Mouse (Mus musculus): ENCODE data around the gene Khdrbs1. TPM values are rescaled to one million over a fixed set of nuclear protein-coding genes. Genes with fewer than 3 reads are reported as not detected.
A peak's percentile ranks its signal among the peaks of the same experiment; 100 is the strongest.

The Khdrbs1 gene
- total RNA-seq, 2 experiments from 2014 or later = 64.3 to 83.7 TPM

DNA sequence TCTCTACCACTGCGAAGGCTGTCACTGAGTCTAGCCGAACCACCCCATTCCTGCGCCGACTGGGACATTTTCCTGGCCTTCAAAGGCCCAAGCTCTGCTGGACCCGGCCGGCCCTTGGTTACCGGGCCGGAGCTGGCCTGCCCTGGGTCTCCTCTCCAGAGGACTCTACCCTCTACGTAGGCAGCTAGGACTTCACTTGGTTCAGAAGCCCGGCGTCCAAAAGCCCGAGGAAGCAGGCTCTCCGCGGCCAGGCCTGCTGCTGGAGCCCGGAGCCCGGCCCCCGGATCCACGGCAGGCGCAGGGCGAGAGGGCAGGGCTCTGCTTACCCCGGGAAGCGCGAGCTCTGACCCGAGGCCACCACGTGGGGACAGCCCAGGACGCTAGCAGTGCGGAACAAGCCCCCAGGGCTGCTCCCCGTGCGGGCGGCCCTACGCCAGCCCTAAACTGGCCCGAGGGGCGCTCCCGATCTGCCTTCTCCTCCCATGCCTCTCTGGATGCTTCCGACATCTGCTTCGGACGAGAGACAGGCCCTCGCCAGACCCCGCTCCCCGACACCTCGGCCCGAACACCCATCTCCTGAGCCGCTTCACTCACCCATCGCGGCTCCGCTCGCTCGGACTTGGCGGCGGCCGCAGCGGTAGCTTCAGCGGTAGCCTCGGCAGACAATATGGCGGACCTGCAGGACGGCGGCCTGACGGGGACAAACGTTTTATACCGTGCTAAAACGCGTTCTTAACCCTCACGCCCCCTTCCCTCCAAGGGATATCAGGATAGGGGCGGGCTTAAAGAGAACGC, 69.8 kb downstream of the Khdrbs1 start, which contains the start of gene Kpna6:
Kpna6 (minus strand) TSS at position 685 of the 795 bp plus-strand sequence.
- peak; percentile 94 for DNase-seq

DNA sequence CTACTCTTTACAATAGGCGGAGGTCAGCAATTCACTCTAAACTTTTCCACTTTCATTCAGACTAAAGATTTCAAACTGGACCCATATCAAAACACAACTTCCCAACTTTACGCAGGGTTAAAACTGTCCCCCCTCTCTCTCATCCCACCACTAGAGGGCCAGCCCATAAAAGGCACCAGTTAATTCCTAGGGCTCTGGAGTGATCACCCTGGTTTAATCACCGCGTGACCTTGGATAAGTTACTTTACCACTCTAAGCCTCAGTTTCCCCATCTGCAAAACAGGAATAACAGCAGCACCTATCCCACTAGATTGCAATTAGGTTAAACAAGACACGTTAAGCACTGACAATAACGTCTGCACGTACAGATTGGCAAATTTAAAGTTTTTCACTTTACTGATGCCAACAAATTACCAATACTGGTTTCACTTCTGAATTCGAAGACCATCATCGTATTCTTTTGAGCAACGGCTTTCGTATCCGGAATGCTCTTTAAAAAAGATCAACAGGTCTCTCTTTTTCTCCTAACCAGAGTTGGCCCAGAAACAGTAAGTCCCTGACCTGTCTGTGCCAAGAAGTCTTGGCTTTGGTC, 70.5 kb downstream of the Khdrbs1 start:
- peak; percentile 66 for DNase-seq

DNA sequence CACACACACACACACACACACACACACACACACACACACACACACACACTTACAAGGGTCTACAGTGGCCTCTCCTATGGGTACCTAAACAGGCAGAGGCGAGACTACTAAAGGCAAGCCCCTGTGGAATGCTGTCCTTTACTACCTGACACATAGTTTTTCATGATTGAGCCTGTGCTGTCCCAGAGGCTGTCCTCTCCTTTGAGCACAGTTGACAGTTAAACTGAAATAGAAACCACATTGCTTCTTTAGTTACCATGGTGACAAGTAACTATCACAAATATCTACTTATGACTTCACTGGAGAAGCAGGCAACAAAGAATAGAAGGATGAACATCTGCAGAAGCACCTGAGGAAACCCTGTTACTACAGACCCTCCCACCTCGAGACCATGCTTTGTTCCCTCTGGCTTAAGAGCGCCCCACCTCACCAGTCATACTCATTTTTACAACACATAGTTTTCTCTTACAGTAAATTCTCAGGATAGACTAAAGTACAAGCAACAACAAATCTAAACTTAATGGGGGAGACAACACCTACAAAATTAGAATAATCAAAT, 79.8 kb downstream of the Khdrbs1 start:
- no peak for DNase-seq

DNA sequence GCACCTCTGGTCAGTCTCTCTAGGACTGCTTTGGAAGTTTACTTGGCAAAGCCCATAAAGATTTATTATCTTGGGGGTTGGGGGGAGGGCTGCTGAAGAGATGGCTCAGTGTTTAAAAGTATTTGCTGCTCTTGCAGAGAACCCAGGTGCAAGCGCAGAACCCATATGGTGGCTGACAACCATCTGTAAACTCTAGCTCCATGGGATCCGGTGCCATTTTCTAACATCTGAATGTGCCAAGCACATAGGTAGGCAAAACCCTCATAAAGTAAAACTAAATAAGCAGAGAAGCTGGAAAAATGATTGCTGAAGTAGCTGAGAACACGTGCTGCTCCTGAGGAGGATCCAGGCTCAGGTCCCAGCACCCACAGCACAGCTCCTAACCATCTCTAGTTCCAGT, 80.5 kb downstream of the Khdrbs1 start:
- DNase-seq = no peak

- no peak for DNase-seq
Measured at GRCm38 (mm10) chr4:129654770-129655169, 87.3 kb downstream of the Khdrbs1 start.

Small RNA genes lying within 50 kb of the gene (microRNA-seq; reads per million reads assigned to microRNA genes)
- not detected for gene Gm28017
- gene Mir7016 = not detected

Other genes with a start within 250 kb of the Khdrbs1 start
- 10 to 100 TPM; 75.3 to 85.9 TPM for gene Marcksl1, start 228.7 kb downstream of the Khdrbs1 start, total RNA-seq (2021)
- gene Hdac1, start 199.6 kb downstream of the Khdrbs1 start, total RNA-seq (2021) = 10 to 100 TPM; 54.5 to 59.1 TPM
- gene Lck, start 168.7 kb downstream of the Khdrbs1 start, total RNA-seq (2021) = 1 to 10 TPM; 8.1 to 9.8 TPM
- 10 to 100 TPM; 24.4 to 28.1 TPM for gene Fam167b, start 163.8 kb downstream of the Khdrbs1 start, total RNA-seq (2021)
- gene Eif3i, start 141.7 kb downstream of the Khdrbs1 start, total RNA-seq (2021) = 100 to 1,000 TPM; 192 to 198 TPM
- 10 to 100 TPM; 83.6 to 86.2 TPM for gene Tmem234, start 141.6 kb downstream of the Khdrbs1 start, total RNA-seq (2021)
- 1 to 10 TPM in 1 of 2 experiments, under 1 TPM in 1; 0.99 to 2.0 TPM for gene Dcdc2b, start 128.0 kb downstream of the Khdrbs1 start, total RNA-seq (2021)
- gene Iqcc, start 123.2 kb downstream of the Khdrbs1 start, total RNA-seq (2021) = 10 to 100 TPM; 17.4 to 28.2 TPM
- gene Ccdc28b, start 118.4 kb downstream of the Khdrbs1 start, total RNA-seq (2021) = 10 to 100 TPM; 59.4 to 64.4 TPM
- gene Txlna, start 101.2 kb downstream of the Khdrbs1 start, total RNA-seq (2021) = 10 to 100 TPM; 56.7 to 61.2 TPM
- gene Kpna6, start 69.5 kb downstream of the Khdrbs1 start, total RNA-seq (2021) = 10 to 100 TPM; 70.4 to 80.6 TPM
- 10 to 100 TPM in 1 of 2 experiments, 1 to 10 TPM in 1; 9.7 to 11.4 TPM for gene Tmem39b, start 45.5 kb downstream of the Khdrbs1 start, total RNA-seq (2021)
- gene Ptp4a2, start 68.9 kb upstream of the Khdrbs1 start, total RNA-seq (2021) = 100 to 1,000 TPM; 260 to 289 TPM
- gene Spocd1, start 186.9 kb upstream of the Khdrbs1 start, total RNA-seq (2021) = under 1 TPM; 0.15 to 0.30 TPM
- gene Adgrb2, start 242.6 kb upstream of the Khdrbs1 start, total RNA-seq (2021) = 10 to 100 TPM; 13.4 to 16.4 TPM

Data from adrenal gland, postnatal 10 days (tissue).